Mouse (Mus musculus): ENCODE data around the gene Rnf34. TPM values are rescaled to one million over a fixed set of nuclear protein-coding genes. Genes with fewer than 3 reads are reported as not detected.

Rnf34 gene
- polyA plus RNA-seq (2015; fragmentation: Nextera tagmentation; extraction: Ambion mirVana): 25.9 and 30.7 TPM in 2 replicates

DNA sequence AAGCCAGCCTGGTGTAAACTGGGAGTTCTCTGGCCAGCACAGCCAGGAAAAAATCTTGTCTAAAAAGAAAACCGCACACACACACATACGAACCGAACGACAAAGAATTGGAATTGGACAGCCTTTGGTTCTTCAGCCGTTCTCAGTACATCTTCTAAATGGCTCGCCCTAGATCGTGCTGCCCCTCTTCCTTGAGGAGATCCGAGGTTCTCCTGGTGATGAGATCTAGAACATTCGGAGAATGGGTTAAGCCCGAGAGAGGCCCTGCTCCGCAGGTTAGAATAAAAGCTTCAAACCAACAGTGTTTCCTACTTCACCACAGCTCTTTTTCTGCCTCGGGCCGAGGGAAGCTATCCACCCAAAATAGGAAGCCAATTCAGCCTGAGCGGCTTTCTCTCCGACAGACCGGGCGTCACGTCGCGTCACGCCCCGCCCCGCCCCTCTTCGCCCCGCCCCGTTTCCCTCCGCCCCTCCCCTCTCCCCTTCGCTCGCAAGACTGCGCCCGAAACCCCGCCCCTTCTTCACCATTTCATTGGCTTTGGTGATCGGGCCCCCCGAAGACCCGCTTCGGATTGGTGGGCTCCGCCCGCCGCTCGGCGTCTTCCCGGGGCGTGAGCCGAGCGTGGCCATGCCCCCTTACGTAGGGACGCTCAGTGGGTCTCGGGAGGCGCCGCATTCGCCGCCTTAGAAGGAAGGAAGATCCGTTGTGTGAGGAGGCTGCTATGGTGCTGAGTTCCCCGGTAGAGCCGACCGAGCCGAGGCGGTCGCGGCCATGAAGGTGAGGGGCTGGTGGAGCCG lies at the start of gene Rnf34:
Gene Rnf34, plus strand, starts transcription at position 528 of the 798 bp plus-strand sequence.
- WGBS: under 1% methylated on average over 60 of the region's 61 CpGs
- Histone ChIP-seq H3K9me3 (no peaks in the 10 kb centered on the region), H3K27me3 (replicated peaks) (no peaks in the 10 kb centered on the region), H3K4me1 (replicated peaks) (peaks cover 10% of the 10 kb centered on the region; the same call in 1 of the 2 replicates), H3K27ac (peak within 1 kb of the TSS; percentile 94), H3K36me3 (no peaks in the 10 kb centered on the region), H3K4me2 (replicated peaks) (peak within 1 kb of the TSS; percentile 88), H3K9ac (peak within 1 kb of the TSS; percentile 87), H3K4me3 (replicated peaks) (peak within 1 kb of the TSS; percentile 97)
- peak; percentile 100 for ATAC-seq

- 0 out of 2 replicates have a peak overlapping the region, but pooled peaks have one; percentile 15 for H3K27ac ChIP-seq
- no peak overlapping the region for H3K4me2 ChIP-seq (replicated peaks)
- no peak overlapping the region for H3K9ac ChIP-seq
- peaks cover 54% of the 10 kb centered on the region for H3K36me3 ChIP-seq
- ATAC-seq: peak; percentile 2; the same call in 1 of the 2 replicates
- peaks cover 14% of the 10 kb centered on the region for H3K4me1 ChIP-seq (replicated peaks)
- no peaks in the 10 kb centered on the region for H3K9me3 ChIP-seq
- 73% methylated on average over 13 of the region's 13 CpGs for WGBS
- no peak overlapping the region for H3K4me3 ChIP-seq (replicated peaks)
- no peaks in the 10 kb centered on the region for H3K27me3 ChIP-seq (replicated peaks)
Measured at GRCm38 (mm10) chr5:122800345-122801010, 49.4 kb upstream of the Rnf34 start.

DNA sequence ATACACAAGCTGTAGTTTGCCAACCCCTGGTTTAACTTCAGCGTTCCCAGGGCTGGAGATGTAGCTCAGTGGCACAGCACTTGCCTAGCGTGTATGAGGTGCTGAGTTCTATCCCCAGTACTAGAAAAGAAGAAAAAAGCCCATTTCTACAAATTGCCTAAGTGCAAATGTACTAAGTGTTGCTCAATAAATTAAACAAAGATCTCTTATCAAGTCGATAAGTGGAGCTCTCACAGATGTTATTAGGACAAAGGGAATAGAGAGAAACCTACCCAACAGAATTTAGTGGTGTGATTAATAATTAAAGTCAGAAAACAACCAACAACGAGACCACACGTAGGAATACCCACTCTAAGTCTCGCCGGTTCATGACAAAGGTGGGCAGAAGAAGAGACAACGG lies 48.2 kb upstream of the Rnf34 start:
- Histone ChIP-seq H3K27ac (no peak overlapping the region), H3K9ac (no peak overlapping the region), H3K27me3 (replicated peaks) (no peaks in the 10 kb centered on the region), H3K9me3 (no peaks in the 10 kb centered on the region), H3K4me1 (replicated peaks) (peaks cover 14% of the 10 kb centered on the region), H3K4me2 (replicated peaks) (no peak overlapping the region), H3K4me3 (replicated peaks) (no peak overlapping the region), H3K36me3 (peaks cover 60% of the 10 kb centered on the region)
- ATAC-seq: no peak
- WGBS: 93% methylated on average over 8 of the region's 8 CpGs

GRCm38 (mm10) chr5:122802706-122803105 lies 47.1 kb upstream of the Rnf34 start:
- H3K27me3 ChIP-seq (replicated peaks): no peaks in the 10 kb centered on the region
- 60% methylated on average over 9 of the region's 9 CpGs for WGBS
- H3K4me2 ChIP-seq (replicated peaks): no peak overlapping the region
- H3K27ac ChIP-seq: peak overlapping the region; percentile 20; the same call in 1 of the 2 replicates
- H3K9ac ChIP-seq: no peak overlapping the region
- H3K9me3 ChIP-seq: no peaks in the 10 kb centered on the region
- peak; percentile 63 for ATAC-seq
- peaks cover 14% of the 10 kb centered on the region for H3K4me1 ChIP-seq (replicated peaks)
- H3K4me3 ChIP-seq (replicated peaks): no peak overlapping the region
- H3K36me3 ChIP-seq: peaks cover 54% of the 10 kb centered on the region

- no peaks in the 10 kb centered on the region for H3K4me1 ChIP-seq (replicated peaks)
- no peaks in the 10 kb centered on the region for H3K27me3 ChIP-seq (replicated peaks)
- no peak overlapping the region for H3K27ac ChIP-seq
- no peak overlapping the region for H3K9ac ChIP-seq
- ATAC-seq: no peak
- H3K9me3 ChIP-seq: no peaks in the 10 kb centered on the region
- H3K4me3 ChIP-seq (replicated peaks): no peak overlapping the region
- no peak overlapping the region for H3K4me2 ChIP-seq (replicated peaks)
- WGBS: 64% methylated on average over 3 of the region's 3 CpGs
- peaks cover 37% of the 10 kb centered on the region; the same call in 1 of the 2 replicates for H3K36me3 ChIP-seq
Measured at GRCm38 (mm10) chr5:122805503-122805902, 44.3 kb upstream of the Rnf34 start.

GRCm38 (mm10) chr5:122811364-122812079 lies 38.3 kb upstream of the Rnf34 start:
- H3K27ac ChIP-seq: no peak overlapping the region
- peaks cover 22% of the 10 kb centered on the region for H3K36me3 ChIP-seq
- H3K9ac ChIP-seq: no peak overlapping the region
- no peaks in the 10 kb centered on the region for H3K27me3 ChIP-seq (replicated peaks)
- no peaks in the 10 kb centered on the region for H3K4me1 ChIP-seq (replicated peaks)
- no peak for ATAC-seq
- no peaks in the 10 kb centered on the region for H3K9me3 ChIP-seq
- 94% methylated on average over 9 of the region's 9 CpGs for WGBS
- no peak overlapping the region for H3K4me2 ChIP-seq (replicated peaks)
- H3K4me3 ChIP-seq (replicated peaks): no peak overlapping the region

DNA sequence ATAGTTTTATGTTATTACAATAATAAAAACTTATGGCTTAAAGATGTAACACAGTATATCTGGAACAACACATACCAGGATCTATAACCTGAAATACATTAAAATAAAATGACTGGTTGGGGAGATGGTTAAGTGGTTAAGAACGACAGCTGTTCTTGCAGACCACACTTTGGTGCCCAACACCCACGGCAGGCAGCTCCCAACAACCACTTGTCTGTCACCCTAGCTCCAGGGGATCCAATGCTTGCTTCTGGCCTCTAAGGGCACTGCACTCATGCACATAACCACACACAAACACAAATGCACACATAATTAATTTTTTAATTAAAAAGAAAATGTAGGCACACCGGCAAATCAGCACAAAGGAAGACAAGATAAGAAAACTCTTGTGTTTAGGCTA lies 37.1 kb upstream of the Rnf34 start:
- peaks cover 31% of the 10 kb centered on the region for H3K36me3 ChIP-seq
- ATAC-seq: no peak
- 89% methylated on average over 3 of the region's 3 CpGs for WGBS

DNA sequence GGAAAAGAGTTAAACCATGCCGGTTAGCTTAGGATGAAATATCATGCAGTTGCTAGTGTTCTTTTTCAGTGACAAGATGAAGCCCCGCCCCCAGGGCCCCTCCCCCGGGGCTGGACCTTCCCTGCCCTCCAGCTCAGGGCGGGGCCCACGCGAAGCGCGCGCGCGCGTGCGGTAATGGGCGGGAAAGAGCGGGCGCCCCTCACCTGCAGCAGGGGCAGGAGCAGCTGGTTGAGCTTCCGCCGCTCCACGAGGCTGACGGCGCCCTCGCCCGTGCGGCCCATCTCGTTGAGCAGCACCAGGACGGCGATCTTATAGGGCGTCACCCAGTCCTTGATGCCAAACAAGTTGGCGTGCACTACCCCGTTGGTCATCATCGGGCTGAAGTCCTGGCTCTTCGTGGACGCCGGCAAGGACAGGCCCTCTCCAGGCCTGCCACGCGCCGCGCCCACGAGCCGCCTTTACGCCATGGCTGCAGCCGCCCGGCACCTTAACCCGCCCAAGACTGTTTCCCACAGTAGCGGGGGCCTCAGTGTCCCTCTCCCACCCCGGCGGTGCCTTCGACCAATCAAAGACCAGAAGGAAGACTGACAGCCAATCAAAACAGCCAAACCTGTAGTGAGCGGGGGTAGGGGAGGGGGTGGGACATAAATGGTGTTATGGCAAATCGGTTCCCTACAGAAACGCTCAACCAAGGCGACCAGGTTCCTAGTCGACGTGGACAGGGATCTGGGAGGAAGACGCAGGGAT lies 28.9 kb upstream of the Rnf34 start, which contains the start of gene Anapc5:
Gene Anapc5, minus strand, starts transcription at position 563 of the 747 bp plus-strand sequence.
- Histone ChIP-seq H3K4me2 (replicated peaks) (peak within 1 kb of the TSS; percentile 63), H3K9ac (peak within 1 kb of the TSS; percentile 84), H3K36me3 (peaks cover 20% of the 10 kb centered on the region), H3K4me3 (replicated peaks) (peak within 1 kb of the TSS; percentile 72), H3K4me1 (replicated peaks) (peaks cover 10% of the 10 kb centered on the region), H3K9me3 (no peaks in the 10 kb centered on the region), H3K27ac (peak within 1 kb of the TSS; percentile 95), H3K27me3 (replicated peaks) (no peaks in the 10 kb centered on the region)
- ATAC-seq: peak; percentile 100
- WGBS: under 1% methylated on average over 55 of the region's 55 CpGs

More for the DNA sequence above, 37.1 kb upstream of the Rnf34 start:
- no peaks in the 10 kb centered on the region for H3K27me3 ChIP-seq (replicated peaks)
- no peak overlapping the region for H3K27ac ChIP-seq
- H3K4me1 ChIP-seq (replicated peaks): no peaks in the 10 kb centered on the region
- no peaks in the 10 kb centered on the region for H3K9me3 ChIP-seq
- H3K4me2 ChIP-seq (replicated peaks): no peak overlapping the region
- H3K4me3 ChIP-seq (replicated peaks): no peak overlapping the region
- no peak overlapping the region for H3K9ac ChIP-seq

- H3K27ac ChIP-seq: peak overlapping the region; percentile 74; the same call in 1 of the 2 replicates
- peaks cover 10% of the 10 kb centered on the region for H3K4me1 ChIP-seq (replicated peaks)
- no peaks in the 10 kb centered on the region for H3K27me3 ChIP-seq (replicated peaks)
- peak overlapping the region; percentile 63 for H3K4me2 ChIP-seq (replicated peaks)
- peak overlapping the region; percentile 48 for H3K9ac ChIP-seq
- peak; percentile 68 for ATAC-seq
- no peaks in the 10 kb centered on the region for H3K9me3 ChIP-seq
- WGBS: under 1% methylated on average over 10 of the region's 10 CpGs
- H3K4me3 ChIP-seq (replicated peaks): peak overlapping the region; percentile 72
- peaks cover 20% of the 10 kb centered on the region for H3K36me3 ChIP-seq
Measured at GRCm38 (mm10) chr5:122821524-122821885, 28.3 kb upstream of the Rnf34 start.

DNA sequence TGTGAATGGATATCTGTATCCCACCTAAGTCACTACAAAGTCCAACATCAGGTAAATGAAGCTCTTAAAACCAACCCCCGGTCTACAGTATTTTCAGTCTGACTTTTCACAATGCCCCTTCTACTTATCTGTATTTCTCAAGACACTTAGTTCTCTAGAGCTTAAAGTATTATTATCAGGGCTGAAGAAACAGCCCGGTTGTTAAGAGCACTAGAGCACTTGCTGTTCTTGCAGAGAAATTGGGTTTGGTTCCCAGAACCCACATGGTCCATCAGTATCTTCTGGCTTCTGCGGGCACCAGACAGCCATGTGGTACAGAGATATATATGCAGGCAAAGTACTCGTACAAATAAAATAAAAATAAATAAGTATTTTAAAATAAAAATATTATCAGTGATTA lies 27.4 kb upstream of the Rnf34 start:
- Histone ChIP-seq H3K9ac (no peak overlapping the region), H3K4me3 (replicated peaks) (no peak overlapping the region), H3K4me2 (replicated peaks) (no peak overlapping the region), H3K9me3 (no peaks in the 10 kb centered on the region), H3K4me1 (replicated peaks) (peaks cover 10% of the 10 kb centered on the region), H3K36me3 (peaks cover 14% of the 10 kb centered on the region), H3K27ac (no peak overlapping the region), H3K27me3 (replicated peaks) (no peaks in the 10 kb centered on the region)
- ATAC-seq: no peak
- 93% methylated on average over 4 of the region's 4 CpGs for WGBS

DNA sequence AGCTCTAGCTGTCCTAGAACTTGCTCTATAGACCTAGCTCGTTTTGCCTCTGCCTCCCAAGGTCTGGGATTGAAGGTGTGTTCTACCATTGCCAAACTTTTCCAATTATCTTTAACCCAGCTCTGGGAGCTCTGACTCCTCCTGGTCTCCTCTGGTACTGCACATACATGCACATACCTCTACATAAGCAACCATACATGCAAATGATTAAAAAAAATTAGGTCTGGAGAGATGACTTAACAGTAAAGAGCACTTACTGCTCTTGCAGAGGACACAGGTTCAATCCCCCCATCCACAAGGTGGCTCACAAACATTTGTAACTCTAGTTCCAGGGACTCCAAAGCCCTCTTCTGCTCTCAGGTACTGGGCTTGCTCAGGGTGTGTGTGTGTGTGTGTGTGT lies 25.9 kb upstream of the Rnf34 start:
- Histone ChIP-seq H3K4me3 (replicated peaks) (no peak overlapping the region), H3K27me3 (replicated peaks) (no peaks in the 10 kb centered on the region), H3K36me3 (no peaks in the 10 kb centered on the region), H3K27ac (no peak overlapping the region), H3K4me1 (replicated peaks) (peaks cover 10% of the 10 kb centered on the region), H3K4me2 (replicated peaks) (no peak overlapping the region), H3K9ac (no peak overlapping the region), H3K9me3 (no peaks in the 10 kb centered on the region)
- ATAC-seq: no peak
- 80% methylated on average over 1 of the region's 1 CpGs for WGBS
